Mouse (Mus musculus) hindbrain, embryonic 13.5 days (tissue): Measurements from ENCODE around the gene Tmem164. TPM values are rescaled to one million over a fixed set of nuclear protein-coding genes. Genes with fewer than 3 reads are reported as not detected.

Experiments
- microRNA counts: library from miRNA; unstranded; fragments of <30 nt; microRNA quantifications from one replicate; lab custom pipeline; 2016
- microRNA-seq: library from miRNA; unstranded; fragments of <30 nt; microRNA quantifications from one replicate; pipeline ENCODE4, GENCODE M21; 2016
- polyA plus RNA-seq: library from polyadenylated mRNA; unstranded; fragments of >200 nt; fragmentation: Nextera tagmentation; extraction: Ambion mirVana; gene quantifications from 2 replicates; pipeline ENCODE4 v1.2.1, GENCODE M21; 2015

Tmem164 gene
- polyA plus RNA-seq, 1 experiment from 2014 or later = 28.4 TPM

MicroRNAs within 50 kb of the gene (microRNA counts, 519-probe panel; counts per million panel counts)
- microRNA mmu-miR-652 (lab: Ali Mortazavi, UCI) = 3,410 counts per million, percentile 43 among the panel's probes with 10 or more counts

Small RNA genes lying within 50 kb of the gene (microRNA-seq; reads per million reads assigned to microRNA genes)
- gene Mir652 = 4,375 reads per million, percentile 90 among the genes with 10 or more reads in this experiment
